Mouse (Mus musculus) CH12.LX (cell line): ENCODE measurements around the gene Cyp2d34. TPM values are rescaled to one million over a fixed set of nuclear protein-coding genes. Genes with fewer than 3 reads are reported as not detected.

ENCODE experiments used
- DNase-seq: peaks from one replicate; pipeline ENCODE4 v3.0.0-alpha.2; 2013; ENCODE audit errors: extremely low read depth
- H3K27ac ChIP-seq: 2 replicates; pipeline ENCODE4 v1.5.1; 2012; ENCODE audit warnings: low read depth, mild to moderate bottlenecking, control low read depth, moderate library complexity; ENCODE audit not compliant: insufficient read depth
- H3K27me3 ChIP-seq: replicated peaks from 2 replicates; pipeline ENCODE3; 2012; ENCODE audit warnings: inconsistent platforms
- H3K36me3 ChIP-seq, 2 experiments: replicated peaks in 1 of 2; 2 replicates each; pipeline versions ENCODE3 to v1.6.1; 2012; ENCODE audit warnings: inconsistent platforms in 1 of 2, low read length in 1 of 2, mild to moderate bottlenecking in 1 of 2, mixed read lengths in 1 of 2, moderate library complexity in 1 of 2; ENCODE audit not compliant: control insufficient read depth in 1 of 2, insufficient read depth in 1 of 2
- H3K4me1 ChIP-seq, 2 experiments: 2 replicates each; pipeline ENCODE4 v1.6.1; 2012; ENCODE audit warnings: inconsistent platforms in 1 of 2, moderate library complexity in 1 of 2; ENCODE audit not compliant: insufficient read depth in 2 of 2, control insufficient read depth in 1 of 2
- H3K4me2 ChIP-seq: 2 replicates; pipeline ENCODE4 v1.6.1; 2012; ENCODE audit warnings: low read depth, mild to moderate bottlenecking, control low read depth; ENCODE audit not compliant: poor library complexity, insufficient read depth, severe bottlenecking
- H3K4me3 ChIP-seq, 3 experiments: fragments of 150-350 bp in 1 of 3; sonication (generic) in 1 of 3; replicated peaks in 1 of 3; 2 replicates each; pipeline versions ENCODE3 to v1.5.1; 2011 to 2012; ENCODE audit warnings: low read depth in 2 of 3, low read length in 2 of 3, mild to moderate bottlenecking in 2 of 3, moderate library complexity in 2 of 3, control low read depth in 1 of 3, improper control_type of control experiment in 1 of 3, inconsistent platforms in 1 of 3, mixed read lengths in 1 of 3; ENCODE audit not compliant: poor library complexity in 1 of 3
- H3K79me2 ChIP-seq: replicated peaks from 2 replicates; pipeline ENCODE4 v1.6.1; 2012; ENCODE audit warnings: mild to moderate bottlenecking, moderate library complexity; ENCODE audit not compliant: control insufficient read depth, poor library complexity, insufficient read depth, severe bottlenecking; ENCODE audit errors: extremely low read depth
- H3K9ac ChIP-seq: 2 replicates; pipeline ENCODE4 v1.6.1; 2012; ENCODE audit warnings: low read depth, mild to moderate bottlenecking, control low read depth, moderate library complexity; ENCODE audit not compliant: insufficient read depth
- H3K9me3 ChIP-seq: replicated peaks from 2 replicates; pipeline ENCODE3; 2012; ENCODE audit warnings: low read length, inconsistent platforms, mixed read lengths
- KAT2A ChIP-seq: IDR thresholded peaks from 2 replicates; pipeline ENCODE4 v1.6.1; 2012; ENCODE audit warnings: low read length, improper control_type of control experiment, inconsistent platforms; ENCODE audit not compliant: insufficient replicate concordance
- MYC ChIP-seq: IDR thresholded peaks from 2 replicates; pipeline ENCODE4 v1.6.1; 2011; ENCODE audit warnings: low read depth, mild to moderate bottlenecking, improper control_type of control experiment, low read length
- NRF1 ChIP-seq: IDR thresholded peaks from 2 replicates; pipeline ENCODE4 v1.6.1; 2014; ENCODE audit warnings: low read depth, mild to moderate bottlenecking, inconsistent platforms, low read length, improper control_type of control experiment, moderate library complexity
- RAD21 ChIP-seq: IDR thresholded peaks from 2 replicates; pipeline ENCODE4 v1.6.1; 2011; ENCODE audit warnings: low read depth, mild to moderate bottlenecking, low read length, improper control_type of control experiment, moderate library complexity
- ZKSCAN1 ChIP-seq: IDR thresholded peaks from 2 replicates; pipeline ENCODE4 v1.6.1; 2012; ENCODE audit warnings: low read depth, inconsistent platforms, low read length, improper control_type of control experiment, borderline replicate concordance
- ZMIZ1 ChIP-seq: IDR thresholded peaks from 2 replicates; pipeline ENCODE4 v1.6.1; 2012; ENCODE audit warnings: low read depth, mild to moderate bottlenecking, inconsistent platforms, low read length, improper control_type of control experiment
- ZNF384 ChIP-seq: IDR thresholded peaks from 2 replicates; pipeline ENCODE4 v1.6.1; 2012; ENCODE audit warnings: low read depth, low read length, improper control_type of control experiment, inconsistent platforms
- dilution Hi-C: fragments of 300-500 bp; cut with MboI; formaldehyde crosslinking; loops from 2 replicates; pipeline ENCODE4 v1.14.3; 2020; ENCODE audit warnings: low sequenced_read_pairs; ENCODE audit not compliant: extremely low pct_unique_long_range_greater_than_20kb, extremely low pct_ligation_motif_present
- in situ Hi-C: fragments of 300-500 bp; cut with MboI; formaldehyde crosslinking; loops from 3 replicates; pipeline ENCODE4 v1.14.3; 2019; ENCODE audit warnings: low sequenced_read_pairs, low pct_ligation_motif_present, low pct_unique_long_range_greater_than_20kb, mixed read lengths
- polyA plus RNA-seq: library from polyadenylated mRNA; unstranded; fragments of >175 nt; gene quantifications from 2 replicates; pipeline ENCODE4 v1.2.1, GENCODE M21; 2012; ENCODE audit warnings: low read depth; ENCODE audit not compliant: insufficient read length
- total RNA-seq, 2 experiments: library from RNA; depleted of rRNA; stranded (reverse); fragments of 300-350 nt in 1 of 2; fragments of >200 nt in 1 of 2; gene quantifications; 2 replicates each; pipeline ENCODE4 v1.2.3; 2012 to 2014

The Cyp2d34 gene
- total and polyA plus RNA-seq, 3 experiments: not detected

DNA sequence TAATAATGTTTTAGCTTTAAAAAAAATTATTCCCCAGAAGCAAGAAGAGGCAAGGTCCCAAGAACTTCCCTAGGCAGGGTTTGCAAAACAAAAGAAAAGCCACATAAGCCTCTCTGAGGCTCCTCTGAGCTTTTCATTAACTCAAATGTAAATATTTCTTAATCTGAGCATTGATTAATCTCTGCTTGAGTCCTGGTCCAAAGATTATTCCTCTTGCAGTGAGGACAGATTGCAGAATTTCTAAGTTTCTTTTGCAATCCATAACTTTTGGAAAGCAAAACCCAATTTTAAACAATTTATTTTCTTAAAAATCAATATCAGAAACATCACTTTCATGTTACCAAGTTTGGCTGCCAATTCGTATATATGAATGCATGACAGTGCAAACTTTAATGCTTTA, 47.9 kb downstream of the Cyp2d34 start:
- TF ChIP-seq ZKSCAN1: no peak
- no peak for TF ChIP-seq RAD21
- no peak for TF ChIP-seq NRF1
- TF ChIP-seq MYC: no peak
- no peak for TF ChIP-seq ZMIZ1
- TF ChIP-seq ZNF384: no peak
- TF ChIP-seq KAT2A: no peak
- H3K9me3 ChIP-seq: no peaks in the 10 kb centered on the region
- no peaks in the 10 kb centered on the region for H3K36me3 ChIP-seq
- H3K4me2 ChIP-seq: no peak overlapping the region
- H3K27ac ChIP-seq: no peak overlapping the region
- DNase-seq: no peak
- no peak overlapping the region for H3K9ac ChIP-seq
- no peak overlapping the region for H3K4me3 ChIP-seq
- no peaks in the 10 kb centered on the region for H3K79me2 ChIP-seq
- dilution Hi-C loops: no loop called here
- H3K4me1 ChIP-seq: no peaks in the 10 kb centered on the region
- peaks cover 23% of the 10 kb centered on the region for H3K27me3 ChIP-seq
- in situ Hi-C loops: no loop called here

Other genes with a start within 250 kb of the Cyp2d34 start
- gene Cyp2d22, start 240.7 kb downstream of the Cyp2d34 start, total RNA-seq (2012; rRNA removed): 0.21 and 0.42 TPM in 2 replicates
- gene Cyp2d22, start 240.7 kb downstream of the Cyp2d34 start, total RNA-seq (2014; rRNA removed): 0.24 TPM in 1 of 2 replicates, not detected in the other
- gene Cyp2d22, start 240.7 kb downstream of the Cyp2d34 start, polyA plus RNA-seq: 0.08 TPM in 1 of 2 replicates, not detected in the other
- gene Cyp2d11, start 226.9 kb downstream of the Cyp2d34 start, total RNA-seq (2012; rRNA removed): not detected in 2 replicates
- not detected in 2 replicates for gene Cyp2d11, start 226.9 kb downstream of the Cyp2d34 start, total RNA-seq (2014; rRNA removed)
- gene Cyp2d11, start 226.9 kb downstream of the Cyp2d34 start, polyA plus RNA-seq: not detected in 2 replicates
- not detected in 2 replicates for gene Cyp2d10, start 213.8 kb downstream of the Cyp2d34 start, total RNA-seq (2012; rRNA removed)
- not detected in 2 replicates for gene Cyp2d10, start 213.8 kb downstream of the Cyp2d34 start, total RNA-seq (2014; rRNA removed)
- not detected in 2 replicates for gene Cyp2d10, start 213.8 kb downstream of the Cyp2d34 start, polyA plus RNA-seq
- gene Cyp2d9, start 187.5 kb downstream of the Cyp2d34 start, total RNA-seq (2012; rRNA removed): not detected in 2 replicates
- gene Cyp2d9, start 187.5 kb downstream of the Cyp2d34 start, total RNA-seq (2014; rRNA removed): not detected in 2 replicates
- not detected in 2 replicates for gene Cyp2d9, start 187.5 kb downstream of the Cyp2d34 start, polyA plus RNA-seq
- not detected in 2 replicates for gene Cyp2d12, start 65.9 kb downstream of the Cyp2d34 start, total RNA-seq (2012; rRNA removed)
- not detected in 2 replicates for gene Cyp2d12, start 65.9 kb downstream of the Cyp2d34 start, total RNA-seq (2014; rRNA removed)
- gene Cyp2d12, start 65.9 kb downstream of the Cyp2d34 start, polyA plus RNA-seq: not detected in 2 replicates
- not detected in 2 replicates for gene Cyp2d40, start 143.2 kb upstream of the Cyp2d34 start, total RNA-seq (2012; rRNA removed)
- gene Cyp2d40, start 143.2 kb upstream of the Cyp2d34 start, total RNA-seq (2014; rRNA removed): not detected in 2 replicates
- not detected in 2 replicates for gene Cyp2d40, start 143.2 kb upstream of the Cyp2d34 start, polyA plus RNA-seq
- not detected in 2 replicates for gene Cyp2d26, start 173.3 kb upstream of the Cyp2d34 start, total RNA-seq (2012; rRNA removed)
- gene Cyp2d26, start 173.3 kb upstream of the Cyp2d34 start, total RNA-seq (2014; rRNA removed): not detected in 2 replicates
- gene Cyp2d26, start 173.3 kb upstream of the Cyp2d34 start, polyA plus RNA-seq: not detected in 2 replicates